Mouse (Mus musculus) erythroblast, adult 5-6 weeks (primary cell): ENCODE measurements around the gene Mitf. TPM values are rescaled to one million over a fixed set of nuclear protein-coding genes. Genes with fewer than 3 reads are reported as not detected.

Experiments used
- ATAC-seq: replicated peaks from 2 replicates; pipeline ENCODE4 v1.8.0; 2016; ENCODE audit warnings: moderate number of reproducible peaks, mild to moderate bottlenecking, moderate TSS enrichment, inconsistent platforms; ENCODE audit not compliant: poor library complexity, low FRiP score, severe bottlenecking
- total RNA-seq, 2 experiments: library from RNA; stranded (forward) in 1 of 2; stranded (reverse) in 1 of 2; fragments of 150-400 nt in 1 of 2; fragments of 200-764, 138-1000 nt in 1 of 2; gene quantifications; 2 replicates each; pipeline versions ENCODE4 v1.2.3 to v1.2.4; 2015 to 2017; ENCODE audit warnings: low replicate concordance in 2 of 2

Gene Mitf
- 0.84 and 2.5 TPM in 2 replicates for total RNA-seq (2015; ENCODE audit: low replicate concordance)
- 0.28 and 1.2 TPM in 2 replicates for total RNA-seq (2017; ENCODE audit: low replicate concordance)

DNA sequence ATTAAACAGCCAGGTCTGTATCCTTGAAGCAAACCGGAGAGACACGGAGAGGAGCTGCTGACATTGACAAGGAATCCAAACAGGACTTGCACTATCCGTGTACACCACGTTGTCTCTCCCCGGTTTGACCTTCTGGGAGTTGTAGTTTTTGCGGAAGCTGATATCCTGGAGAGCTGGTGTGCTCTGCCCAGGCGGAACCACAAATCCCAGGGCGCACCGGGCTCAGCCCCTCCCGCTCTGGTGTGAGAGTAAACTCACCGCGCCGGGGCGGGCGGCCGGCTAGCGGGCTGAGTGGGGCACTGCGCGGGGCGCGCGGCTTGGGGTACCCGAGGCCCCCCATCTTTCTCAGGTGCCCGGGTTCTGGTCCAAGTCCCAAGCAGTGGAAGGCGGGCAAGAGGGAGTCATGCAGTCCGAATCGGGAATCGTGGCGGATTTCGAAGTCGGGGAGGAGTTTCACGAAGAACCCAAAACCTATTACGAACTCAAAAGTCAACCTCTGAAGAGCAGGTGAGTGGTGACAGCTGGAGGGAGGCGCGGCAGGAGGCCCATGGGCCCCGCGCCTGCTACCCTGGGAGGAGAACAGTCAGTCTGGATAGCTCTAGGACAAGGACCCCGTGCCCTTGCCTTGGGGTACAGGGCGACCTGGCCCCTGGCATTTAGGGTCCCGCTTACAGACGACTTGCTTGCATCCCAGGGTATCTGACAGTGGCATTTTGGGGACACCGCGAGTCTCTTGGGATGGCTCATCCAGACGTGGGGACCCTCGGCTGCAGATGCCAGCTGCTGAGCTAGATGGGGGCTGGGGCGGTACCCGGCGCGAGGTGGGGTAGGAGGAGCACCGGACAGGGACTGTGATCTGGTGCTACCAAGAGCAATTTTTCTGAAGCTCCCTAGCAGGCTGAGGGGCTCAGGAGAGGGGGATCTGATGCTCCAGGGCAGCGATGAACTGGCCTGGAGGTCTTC lies at the start of gene Mitf:
Mitf (plus strand) TSS at position 272 of the 963 bp plus-strand sequence.
- peak; percentile 93 for ATAC-seq

DNA sequence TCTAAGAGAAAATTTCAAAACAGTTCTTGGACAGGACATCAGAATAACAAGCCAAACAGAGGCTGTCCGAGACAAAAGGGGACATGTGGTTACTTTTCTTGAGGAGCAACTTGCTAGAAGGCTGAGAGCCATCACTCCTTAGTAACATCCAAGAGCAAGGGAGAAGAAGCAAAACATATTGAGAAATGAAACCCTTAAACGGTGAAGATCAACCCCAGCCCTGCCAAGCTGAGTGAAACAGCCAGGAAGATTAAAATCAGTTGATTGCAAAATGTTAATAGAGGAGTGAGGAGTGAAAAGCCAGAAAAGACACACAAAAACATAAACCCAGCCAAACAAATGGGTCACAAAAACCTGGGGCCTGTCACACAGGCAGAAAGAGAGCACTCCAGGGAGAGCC lies 49.5 kb upstream of the Mitf start:
- no peak for ATAC-seq

DNA sequence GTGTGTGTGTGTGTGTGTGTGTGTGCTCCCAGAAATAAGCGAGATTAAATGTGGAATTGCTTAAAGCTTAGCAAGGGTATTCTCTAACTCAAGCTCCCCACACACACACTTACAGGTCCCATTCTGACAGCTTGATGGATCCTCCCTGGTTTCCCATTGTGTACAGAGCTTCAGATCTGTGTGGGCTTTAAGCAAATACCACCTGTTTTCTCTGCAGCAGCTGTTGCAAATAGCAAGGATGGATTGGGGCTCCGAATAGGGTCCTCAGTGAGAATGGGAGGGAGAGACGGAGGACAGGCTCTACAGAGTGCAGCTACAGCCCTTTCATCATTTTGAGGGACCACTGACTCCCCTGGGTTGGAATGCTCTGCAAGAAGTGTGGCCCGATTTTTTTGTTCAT lies 48.0 kb upstream of the Mitf start:
- ATAC-seq, result no peak

DNA sequence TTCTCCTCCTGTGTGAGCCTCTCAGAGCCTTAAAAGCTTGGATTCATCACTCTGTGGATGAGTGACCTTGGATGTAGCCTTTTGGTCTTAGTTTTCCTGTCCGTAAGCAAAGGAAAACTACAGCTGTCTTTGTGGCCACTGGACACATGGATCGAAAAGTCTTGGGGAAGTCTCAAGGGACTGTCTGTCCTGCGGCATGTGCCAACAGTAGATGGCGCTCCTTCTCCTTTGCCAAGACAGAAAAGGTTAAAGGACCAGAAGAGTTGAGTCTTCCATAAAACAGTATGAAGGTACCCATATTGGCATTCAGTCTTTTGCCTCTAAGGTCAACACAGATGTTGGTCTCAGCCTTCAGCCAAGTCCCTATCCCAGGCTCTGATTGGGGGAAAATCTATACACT lies 47.6 kb upstream of the Mitf start:
- ATAC-seq, result no peak

DNA sequence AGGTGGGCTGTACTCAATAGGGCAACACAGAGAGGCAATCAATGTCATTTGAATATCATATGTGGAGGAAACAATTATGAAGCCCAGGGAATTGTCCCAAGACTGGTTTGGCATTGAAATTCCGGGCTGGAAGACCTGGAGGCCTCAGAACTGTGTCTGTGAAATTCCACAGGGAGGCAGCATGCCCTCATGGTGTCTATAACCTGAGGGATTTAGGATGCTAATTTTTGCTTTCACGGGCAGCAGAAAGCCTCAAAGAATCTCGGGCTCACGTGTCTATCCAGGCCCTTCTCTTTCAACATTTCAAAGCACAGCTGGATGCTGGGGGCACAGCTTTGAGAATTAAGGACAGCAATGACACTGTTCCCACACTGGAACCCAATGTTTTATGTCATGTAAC lies 45.5 kb upstream of the Mitf start:
- no peak for ATAC-seq

DNA sequence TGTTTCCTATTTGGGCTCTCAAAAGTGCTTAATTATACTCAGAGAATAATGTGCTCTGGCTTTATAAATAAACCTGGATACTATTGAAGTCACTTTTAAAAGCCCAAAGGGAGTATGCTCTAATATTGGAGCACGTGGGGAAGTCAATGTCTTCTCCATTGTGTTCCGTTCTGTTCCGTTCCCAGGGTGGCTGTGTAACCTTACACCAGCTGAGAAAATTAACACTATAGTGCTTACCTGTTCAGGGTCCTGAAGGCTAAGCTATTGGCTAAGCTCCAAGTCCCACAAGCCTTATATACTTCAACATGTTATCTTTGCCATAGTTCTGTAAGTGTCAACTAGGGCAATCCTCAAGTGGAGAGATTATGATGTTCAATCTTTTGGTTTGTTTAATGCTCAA lies 42.9 kb upstream of the Mitf start:
- no peak for ATAC-seq

DNA sequence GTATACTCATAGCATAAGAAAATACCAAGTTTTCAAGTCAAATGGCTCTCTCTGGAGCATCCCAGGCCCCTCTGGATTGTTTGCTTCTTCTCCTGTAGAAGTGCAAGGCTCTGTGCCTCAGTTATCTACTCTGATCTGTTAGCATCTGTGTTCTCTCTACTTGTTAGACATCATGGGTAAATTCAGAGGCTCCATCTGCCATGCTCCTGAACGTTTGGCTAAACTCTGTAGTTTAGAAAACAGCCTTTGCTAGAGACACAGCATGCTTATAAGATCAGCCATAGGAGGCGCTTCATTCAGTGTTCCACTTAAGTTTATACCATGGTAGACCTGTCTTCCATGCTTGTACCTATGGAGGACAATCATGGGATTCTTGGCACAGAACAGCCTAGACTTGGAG lies 39.0 kb upstream of the Mitf start:
- no peak for ATAC-seq

DNA sequence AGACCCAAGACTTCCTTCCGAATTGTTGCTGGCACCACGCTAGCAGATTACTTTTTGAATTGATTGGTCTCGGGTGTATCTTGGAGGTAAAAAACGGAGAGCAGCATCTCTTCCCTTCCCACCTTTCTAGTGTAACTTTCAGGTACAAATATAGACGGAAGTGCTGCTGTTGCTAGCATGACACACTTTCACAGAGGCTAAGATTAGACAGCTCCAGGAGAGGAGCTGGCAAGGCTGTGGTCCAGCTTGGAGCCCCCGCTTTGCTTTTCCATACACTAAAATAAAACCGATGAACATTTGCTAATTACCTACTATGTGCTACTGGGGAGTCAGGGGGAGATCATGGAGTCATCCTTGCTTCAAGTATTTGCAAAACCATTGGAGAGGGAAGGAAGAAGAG lies 37.3 kb upstream of the Mitf start:
- ATAC-seq, result no peak

DNA sequence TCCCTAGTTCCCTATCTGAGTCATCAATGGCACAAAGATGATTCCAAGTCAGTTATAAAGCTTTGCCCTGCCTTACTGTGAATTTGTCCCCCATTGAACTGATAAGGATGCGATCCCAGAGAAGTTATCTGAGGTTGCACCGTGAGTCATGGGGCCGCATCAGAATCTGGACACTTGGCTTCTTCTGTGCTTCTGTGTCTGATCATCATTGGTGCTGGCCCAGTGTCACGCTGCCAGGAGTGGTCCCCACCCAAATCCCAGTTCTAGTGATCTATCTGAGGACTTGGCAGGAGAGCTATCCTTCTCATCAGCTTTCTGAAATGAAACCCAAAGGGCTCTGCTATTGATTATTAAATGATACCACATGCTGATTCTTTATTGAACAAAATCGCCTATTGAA lies 25.5 kb upstream of the Mitf start:
- no peak for ATAC-seq

DNA sequence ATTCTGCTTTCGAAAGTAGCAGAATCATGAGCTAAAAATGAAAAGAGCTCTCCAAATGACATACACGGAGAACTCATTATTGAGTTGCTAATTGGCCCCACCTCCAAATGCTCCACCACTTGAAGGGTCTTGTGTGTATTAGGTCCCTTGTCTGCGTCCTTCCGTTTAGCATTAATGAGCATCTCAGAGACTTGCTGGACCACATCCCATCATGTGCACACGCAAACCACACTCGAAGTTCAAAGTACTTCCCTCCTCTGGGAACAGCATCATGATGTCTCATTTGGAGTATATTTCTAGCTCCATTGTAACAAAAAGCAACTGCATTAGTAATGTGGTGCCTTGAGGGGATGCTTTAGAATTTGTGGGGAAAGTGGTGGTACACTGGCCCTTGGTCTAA lies 24.6 kb upstream of the Mitf start:
- ATAC-seq, result no peak

DNA sequence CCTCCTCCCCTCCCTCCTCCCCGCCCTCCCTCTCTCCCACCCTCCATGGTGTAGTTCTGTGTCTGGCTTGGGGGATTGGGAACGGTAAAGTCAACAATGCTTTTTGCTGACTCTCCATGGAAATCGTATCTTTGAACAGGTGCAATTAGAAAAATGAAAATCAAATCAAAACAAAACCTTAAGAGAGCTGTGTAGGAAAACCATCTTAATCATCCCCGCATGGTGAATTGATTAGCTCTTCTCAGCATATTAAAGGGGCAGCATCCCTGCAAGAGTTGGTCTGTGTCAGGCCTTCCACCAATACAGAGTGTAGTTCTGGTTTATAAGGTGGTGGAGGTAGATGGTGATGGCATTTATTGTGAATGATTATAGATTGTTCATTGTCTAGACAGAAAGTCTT lies 20.0 kb upstream of the Mitf start:
- no peak for ATAC-seq

DNA sequence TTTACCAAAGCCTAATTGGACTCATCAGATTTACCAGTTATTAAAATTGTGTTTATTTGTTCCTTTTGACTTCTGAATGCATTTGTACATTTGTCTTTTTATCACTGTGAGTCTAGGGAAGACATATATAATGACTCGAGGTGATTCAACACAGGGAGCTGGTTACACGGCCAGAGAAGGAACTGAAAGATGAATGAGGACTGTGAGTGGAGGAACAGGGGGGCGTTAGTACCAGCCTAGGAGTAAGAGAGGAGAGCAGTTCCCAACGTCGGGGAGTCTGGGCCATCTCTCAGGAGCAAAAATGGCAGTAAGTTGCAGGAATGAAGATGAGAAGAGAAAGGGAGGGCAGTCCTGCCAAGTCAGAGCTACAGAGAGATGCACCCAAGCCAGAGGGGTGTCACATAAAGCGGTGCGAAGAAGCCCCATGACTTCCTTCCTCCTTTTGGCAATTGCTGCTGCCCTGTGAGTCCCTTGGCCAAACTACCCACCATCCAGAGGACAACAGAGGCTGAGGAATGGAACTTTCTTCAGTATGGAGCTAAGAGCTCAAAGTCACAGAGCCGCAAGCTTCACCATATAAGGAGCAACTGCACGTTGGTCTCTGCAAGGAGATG lies 18.4 kb upstream of the Mitf start:
- no peak for ATAC-seq

DNA sequence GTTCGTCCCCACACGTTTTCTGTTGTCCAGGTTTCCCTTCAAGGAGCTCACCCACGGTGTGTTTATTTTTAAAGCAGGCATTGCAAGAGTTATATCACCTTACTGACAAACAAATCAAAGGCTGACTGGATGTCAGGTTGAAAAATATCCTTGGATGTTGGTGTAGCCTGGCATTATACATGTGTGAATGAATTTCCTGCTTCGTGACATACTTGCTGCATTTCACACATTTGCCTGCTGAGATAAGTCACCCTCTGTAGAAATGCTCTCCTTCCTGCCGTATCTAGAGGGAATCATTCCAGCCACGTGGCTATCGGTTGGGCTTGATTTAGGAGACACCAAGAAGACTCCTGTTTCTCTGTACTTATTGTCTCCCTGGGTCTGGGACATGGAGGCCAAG lies 17.2 kb upstream of the Mitf start:
- no peak for ATAC-seq

DNA sequence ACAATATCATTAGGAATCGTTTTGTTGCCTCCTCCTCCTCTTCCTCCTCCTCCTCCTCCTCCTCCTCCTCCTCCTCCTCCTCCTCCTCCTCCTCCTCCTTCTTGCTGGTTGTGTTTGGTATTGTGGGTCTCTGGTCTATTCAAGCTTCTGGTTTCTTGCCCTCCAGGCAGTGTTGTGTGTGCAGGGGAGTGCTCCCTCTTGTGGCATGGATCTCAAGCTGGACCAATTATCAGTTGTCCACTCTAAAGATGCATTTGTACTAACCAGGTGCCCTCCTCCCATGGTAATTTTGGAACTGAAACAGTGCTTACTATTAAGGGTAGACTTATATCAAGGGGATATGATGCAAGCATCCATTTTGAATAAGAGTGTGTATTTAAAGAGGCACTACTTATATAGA lies 14.7 kb upstream of the Mitf start:
- no peak for ATAC-seq

DNA sequence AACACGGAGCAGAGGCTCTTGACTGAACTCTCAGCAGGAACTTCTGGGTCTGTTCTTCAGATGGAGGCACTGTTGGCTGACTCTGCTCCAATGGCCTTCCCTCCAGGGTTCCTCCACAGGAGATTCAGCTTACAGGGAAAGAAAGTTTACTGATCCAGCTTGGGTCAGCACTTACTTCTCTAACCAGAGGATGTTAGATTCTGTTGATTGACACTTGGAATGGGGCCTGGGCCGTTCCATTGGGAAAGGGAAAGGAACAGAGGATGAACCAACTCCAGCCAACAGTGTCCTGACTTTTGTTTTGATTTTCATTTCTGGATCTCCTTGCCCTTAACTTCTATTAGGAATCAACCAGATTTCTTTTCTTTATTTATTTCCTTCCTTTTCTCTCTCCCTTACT lies 11.7 kb upstream of the Mitf start:
- ATAC-seq, result no peak

DNA sequence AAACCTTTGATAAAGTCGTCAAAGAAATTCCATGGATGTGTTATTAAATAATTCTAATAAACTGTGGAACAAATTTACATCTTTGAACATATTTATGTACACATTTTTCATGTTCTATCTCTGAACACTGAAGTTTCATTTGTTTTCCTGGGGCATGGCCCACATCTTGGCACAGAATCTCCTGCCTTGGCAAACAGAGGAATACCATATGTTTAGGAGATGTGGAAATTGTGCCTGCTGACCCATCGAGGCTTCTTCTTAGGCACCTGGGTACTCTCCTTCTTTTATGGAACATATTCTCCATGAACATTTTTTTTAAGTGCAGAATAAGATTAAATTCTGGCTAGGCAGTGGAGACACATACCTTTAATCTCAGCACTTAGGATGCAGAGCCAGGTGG lies 6.2 kb upstream of the Mitf start:
- no peak for ATAC-seq

DNA sequence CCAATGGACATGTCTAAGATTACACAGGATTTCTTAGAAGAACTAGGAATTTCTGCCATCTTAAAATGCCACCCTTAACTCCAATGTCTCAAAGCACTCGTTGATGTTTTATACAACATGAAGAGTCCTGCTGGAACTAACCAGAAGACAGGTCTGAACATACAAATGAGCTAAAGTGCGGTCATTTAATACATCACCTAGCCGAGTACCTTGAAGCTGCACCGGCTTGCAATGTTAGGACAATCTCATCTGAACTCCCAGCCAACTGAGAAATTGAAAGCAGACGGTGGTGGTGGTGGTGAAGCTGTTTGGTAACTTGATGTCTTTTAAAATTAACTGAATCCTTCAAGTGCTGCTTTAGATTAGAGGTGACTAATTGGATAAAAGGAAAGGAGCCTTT lies 801 bp upstream of the Mitf start:
- no peak for ATAC-seq

DNA sequence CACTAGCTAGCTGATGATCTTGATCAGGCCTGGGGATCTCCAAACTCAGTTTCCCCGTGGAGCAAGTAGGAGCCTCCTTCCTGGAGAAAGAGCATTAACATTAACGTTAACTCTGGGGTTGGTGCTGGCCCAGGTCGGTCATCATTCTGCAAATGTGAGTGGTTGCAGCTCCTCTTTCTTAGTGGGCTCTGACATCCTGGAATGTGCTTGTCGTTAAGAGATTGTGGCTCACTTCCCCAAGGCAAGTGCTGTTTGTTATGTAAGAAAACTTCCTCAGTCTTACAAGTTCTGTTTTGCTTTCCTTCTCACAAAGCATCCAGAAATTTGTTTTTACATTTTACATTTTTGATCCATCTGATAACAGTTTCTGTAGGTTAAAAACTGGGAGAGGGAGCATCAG lies 7.3 kb downstream of the Mitf start:
- no peak for ATAC-seq

DNA sequence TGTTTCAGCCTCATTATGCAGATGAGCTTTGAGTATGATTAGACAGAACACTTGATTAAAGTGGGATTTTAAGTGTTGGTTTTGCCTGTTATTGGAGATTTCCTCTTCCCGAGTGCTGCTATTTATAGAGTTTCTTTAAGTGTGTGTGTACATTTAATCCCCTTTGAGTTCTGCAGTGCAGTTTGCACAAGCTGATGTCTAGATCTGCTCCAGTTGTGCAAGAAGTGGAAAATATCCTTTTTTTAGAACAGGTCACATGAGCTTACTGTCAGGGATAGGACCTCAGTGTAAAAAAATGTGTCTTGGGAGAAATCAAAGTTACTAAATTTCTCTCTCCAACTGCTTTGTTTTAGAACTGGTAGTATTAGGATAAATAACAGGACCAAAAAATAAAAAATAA lies 8.9 kb downstream of the Mitf start:
- no peak for ATAC-seq

DNA sequence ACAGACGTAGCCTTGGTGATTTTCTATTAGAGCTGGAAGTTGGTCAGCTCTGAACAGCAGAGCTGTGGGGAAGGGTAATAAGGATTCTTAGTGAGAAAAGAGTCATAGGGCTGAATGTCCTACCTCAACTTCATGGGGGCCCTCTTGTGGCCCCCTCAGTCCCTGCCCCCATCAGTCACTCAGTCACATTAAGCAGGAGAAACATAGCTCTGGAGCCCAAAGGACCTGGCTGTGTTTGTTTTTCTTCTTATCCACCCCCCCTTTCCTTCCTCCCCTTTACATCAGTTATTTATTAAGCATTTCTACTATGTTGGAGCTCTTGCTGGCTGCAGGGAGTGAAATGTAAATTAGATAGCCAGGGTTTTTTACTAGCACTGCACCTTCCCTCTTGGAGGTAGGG lies 10.0 kb downstream of the Mitf start:
- ATAC-seq, result no peak

DNA sequence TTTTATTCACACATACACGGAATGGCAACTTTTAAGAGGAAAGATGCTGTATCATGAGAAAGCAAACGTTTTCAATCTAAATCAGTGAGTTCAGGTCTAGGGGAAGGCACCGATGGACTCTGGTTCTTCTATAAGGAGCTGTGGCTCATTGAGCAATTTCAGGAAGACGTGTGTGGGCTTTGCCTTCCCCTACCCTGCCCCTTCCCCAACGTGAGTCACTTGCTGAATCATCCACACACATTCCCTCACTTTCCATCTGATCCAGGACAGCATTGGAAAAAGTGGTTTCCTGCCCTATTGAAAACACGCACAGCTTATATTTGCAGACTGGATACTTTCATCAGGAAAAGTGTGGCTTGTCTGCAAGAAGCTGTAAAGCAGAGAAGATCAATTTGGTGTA lies 11.3 kb downstream of the Mitf start:
- ATAC-seq, result no peak
